9 mouse cellular contexts compared by ENCODE assay signal in the genomic region with DNA sequence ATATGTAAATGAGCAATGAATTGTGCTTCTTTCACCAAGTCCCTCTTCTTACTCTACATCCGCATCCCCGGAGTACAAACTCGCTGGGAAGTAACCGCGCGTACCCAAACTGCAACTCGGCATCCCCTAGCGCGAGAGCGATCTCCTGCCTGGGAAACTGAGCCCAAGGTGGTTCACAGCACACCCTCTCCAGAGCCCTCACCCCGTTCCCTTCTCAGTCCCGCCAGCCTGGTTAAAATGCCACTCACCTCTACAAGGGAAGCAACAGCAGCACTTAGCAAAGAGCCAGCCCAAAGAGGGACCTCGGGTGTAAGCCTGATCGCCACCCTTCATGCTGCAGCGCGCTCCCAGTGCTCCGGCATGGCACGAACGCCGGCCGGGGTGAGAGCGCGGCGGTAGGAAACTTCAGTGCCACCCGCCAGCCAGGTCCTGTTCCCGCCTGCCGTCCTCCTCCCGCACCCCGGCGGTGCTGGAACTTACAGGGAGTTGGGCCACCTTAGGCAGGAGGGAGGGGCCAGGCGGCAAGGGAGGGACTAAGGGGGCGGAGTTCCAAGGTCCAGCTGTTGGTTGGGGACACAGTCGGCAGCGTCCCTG.
A peak's percentile ranks its signal among the peaks of the same experiment; 100 is the strongest.
DNase-seq lines count a peak whose midpoint lies in the region; ATAC-seq and TF ChIP-seq lines count a peak whose summit lies in the region.
"Had no signal": no experiment of that assay in that cellular context is flagged by ENCODE, and none has a peak within 500 bp of the region (broad histone marks: within the 10 kb centered on the region; RNA-seq: fewer than 3 reads in every experiment).

No protein-coding gene starts in this region.

- no peak for DNase-seq in frontal cortex, adult 2 months (ENCODE audit: extremely low spot score in 1 of 2, low spot score in 1 of 2)
- DNase-seq in kidney, adult 9 months = peak; percentile 86
- DNase-seq in lung, postnatal 0 days (ENCODE audit: low spot score) = peak; percentile 89
- DNase-seq in thymus, postnatal 10 days (ENCODE audit: low spot score in 2 of 2) = peak; percentile 17 to 26

- peak; percentile 68 for ATAC-seq in frontal cortex, adult (ENCODE audit: low TSS enrichment)
- ATAC-seq in embryonic facial prominence, embryonic 13.5 days (ENCODE audit: insufficient number of reproducible peaks, insufficient read depth, low FRiP score, low TSS enrichment, low read depth) = peak; percentile 75; the same call in 1 of the 2 replicates
- ATAC-seq in heart, embryonic 11.5 days (replicated peaks; ENCODE audit: insufficient number of reproducible peaks, low FRiP score, low TSS enrichment) = peak; percentile 83
- peak; percentile 87 for ATAC-seq in lung, postnatal 0 days

- H3K4me2 ChIP-seq in embryonic facial prominence, embryonic 13.5 days = peak overlapping the region; percentile 90
- H3K4me2 ChIP-seq in heart, embryonic 11.5 days = peak overlapping the region; percentile 66
- H3K4me2 ChIP-seq in lung, postnatal 0 days (replicated peaks; ENCODE audit: low read depth, low read length) = peak overlapping the region; percentile 62

- peak overlapping the region; percentile 52 for H3K4me3 ChIP-seq in embryonic facial prominence, embryonic 13.5 days
- peak overlapping the region; percentile 64 for H3K4me3 ChIP-seq in heart, embryonic 11.5 days (ENCODE audit: low read depth, low read length)
- peak overlapping the region; percentile 39 for H3K4me3 ChIP-seq in lung, postnatal 0 days (ENCODE audit: low read depth, low read length)
- H3K4me3 ChIP-seq in olfactory bulb, adult 2 months (ENCODE audit: insufficient read depth, low read depth, low read length) = peak overlapping the region; percentile 41

- H3K9ac ChIP-seq in embryonic facial prominence, embryonic 13.5 days = peak overlapping the region; percentile 71
- peak overlapping the region; percentile 73 for H3K9ac ChIP-seq in heart, embryonic 11.5 days (ENCODE audit: low read depth, low read length)
- H3K9ac ChIP-seq in lung, postnatal 0 days (replicated peaks; ENCODE audit: low read depth) = no peak overlapping the region

- H3K4me1 ChIP-seq in embryonic facial prominence, embryonic 13.5 days = peaks cover 24% of the 10 kb centered on the region
- H3K4me1 ChIP-seq in heart, embryonic 11.5 days (ENCODE audit: control insufficient read depth, insufficient read depth, low read length) = peaks cover 10% of the 10 kb centered on the region
- peaks cover 6% of the 10 kb centered on the region; the same call in 1 of the 2 replicates for H3K4me1 ChIP-seq in lung, postnatal 0 days (ENCODE audit: insufficient read depth, low read depth, low read length)
- H3K4me1 ChIP-seq in olfactory bulb, adult 2 months (ENCODE audit: control insufficient read depth, insufficient read depth, low read length) = peaks cover 16% of the 10 kb centered on the region

- H3K9me3 ChIP-seq in embryonic facial prominence, embryonic 13.5 days = no peaks in the 10 kb centered on the region
- H3K9me3 ChIP-seq in heart, embryonic 11.5 days (replicated peaks; ENCODE audit: control insufficient read depth, low read length) = no peaks in the 10 kb centered on the region
- H3K9me3 ChIP-seq in lung, postnatal 0 days (ENCODE audit: low read length) = no peaks in the 10 kb centered on the region

- H3K36me3 ChIP-seq in embryonic facial prominence, embryonic 13.5 days = no peaks in the 10 kb centered on the region
- no peaks in the 10 kb centered on the region for H3K36me3 ChIP-seq in heart, embryonic 11.5 days (ENCODE audit: control insufficient read depth, insufficient read depth, low read length)
- no peaks in the 10 kb centered on the region for H3K36me3 ChIP-seq in lung, postnatal 0 days (ENCODE audit: insufficient read depth, low read length)

- under 1% methylated on average over 34 of the region's 34 CpGs for WGBS in embryonic facial prominence, embryonic 13.5 days
- under 1% methylated on average over 33 of the region's 34 CpGs for WGBS in heart, embryonic 11.5 days (ENCODE audit: insufficient replicate concordance)
- WGBS in lung, postnatal 0 days = under 1% methylated on average over 34 of the region's 34 CpGs
- 9% methylated on average over 34 of the region's 34 CpGs for WGBS in olfactory bulb, adult 2 months

- no peaks in the 10 kb centered on the region for H3K27me3 ChIP-seq in embryonic facial prominence, embryonic 13.5 days
- H3K27me3 ChIP-seq in heart, embryonic 11.5 days (ENCODE audit: control insufficient read depth, insufficient read depth, low read length) = no peaks in the 10 kb centered on the region
- no peaks in the 10 kb centered on the region for H3K27me3 ChIP-seq in lung, postnatal 0 days (replicated peaks; ENCODE audit: insufficient read depth, low read length)

- TF ChIP-seq EP300 in lung, postnatal 0 days (IDR thresholded peaks at IDR 0.05) = no peak

- peak overlapping the region; percentile 17; the same call in 1 of the 2 replicates for H3K27ac ChIP-seq in embryonic facial prominence, embryonic 13.5 days
- H3K27ac ChIP-seq in heart, embryonic 11.5 days (ENCODE audit: low read depth, low read length) = peak overlapping the region; percentile 41; the same call in 1 of the 2 replicates
- H3K27ac ChIP-seq in lung, postnatal 0 days (ENCODE audit: low read length) = peak overlapping the region; percentile 2; the same call in 1 of the 2 replicates
- peak overlapping the region; percentile 3; the same call in 1 of the 2 replicates for H3K27ac ChIP-seq in olfactory bulb, adult 2 months (ENCODE audit: insufficient read depth, low read depth, low read length)
- H3K27ac ChIP-seq: macrophage had no signal

- no peak for TF ChIP-seq POLR2A in olfactory bulb, adult 2 months (IDR thresholded peaks at IDR 0.05; ENCODE audit: insufficient read depth, low read depth, low read length)

- no peak for TF ChIP-seq CTCF in lung, postnatal 0 days (IDR thresholded peaks at IDR 0.05)
- no peak for TF ChIP-seq CTCF in olfactory bulb, adult 2 months (IDR thresholded peaks at IDR 0.05; ENCODE audit: insufficient read depth, low read depth, low read length)

Comparison
In these comparisons a context has a peak if more than half of its experiments do, and no peak if none do; other contexts are left out.
1. DNase-seq: peak in kidney, adult 9 months (single experiment), lung, postnatal 0 days (single experiment) and thymus, postnatal 10 days (2 of 2); none in frontal cortex, adult 2 months (0 of 2).
2. Peak in every context shown above with its lines, with median percentiles within 50 percentile points of each other: ATAC-seq, H3K27ac ChIP-seq, H3K4me2 ChIP-seq and H3K4me3 ChIP-seq.